Mouse (Mus musculus): ENCODE data around the gene Olfr1262. TPM values are rescaled to one million over a fixed set of nuclear protein-coding genes. Genes with fewer than 3 reads are reported as not detected.
A peak's percentile ranks its signal among the peaks of the same experiment; 100 is the strongest.

Olfr1262 gene
- not detected in 2 replicates for polyA plus RNA-seq (2012; rRNA removed)

DNA sequence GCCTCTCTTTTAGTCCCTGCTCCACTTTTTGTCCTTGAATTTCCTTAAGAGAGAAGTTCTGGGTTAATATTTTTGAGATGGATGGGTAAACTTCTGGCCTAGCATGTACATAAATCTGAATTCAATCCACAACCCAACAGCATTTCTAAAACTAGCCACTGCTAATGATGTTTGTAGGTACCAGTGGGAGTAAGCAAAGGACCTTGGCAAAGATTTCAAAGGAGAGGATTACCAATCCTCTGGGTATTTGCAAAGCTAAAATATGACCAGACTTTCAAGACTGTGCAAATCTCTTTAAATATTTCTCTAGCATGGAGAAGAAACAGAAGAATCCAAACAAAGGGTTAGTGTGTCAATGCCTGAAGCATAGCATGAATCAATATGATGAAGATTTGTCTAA lies at the start of gene Olfr1262:
Olfr1262 (plus strand) TSS at position 301 of the 400 bp plus-strand sequence.
- DNase-seq (ENCODE audit: low read depth), result peak; percentile 3
- TF ChIP-seq POLR2A (IDR thresholded peaks at IDR 0.05; ENCODE audit: borderline replicate concordance, extremely low read depth, insufficient read depth, insufficient read length, poor library complexity, severe bottlenecking) (no peak), CTCF (IDR thresholded peaks at IDR 0.05; ENCODE audit: borderline replicate concordance, extremely low read depth, insufficient read depth, insufficient read length) (no peak)

DNA sequence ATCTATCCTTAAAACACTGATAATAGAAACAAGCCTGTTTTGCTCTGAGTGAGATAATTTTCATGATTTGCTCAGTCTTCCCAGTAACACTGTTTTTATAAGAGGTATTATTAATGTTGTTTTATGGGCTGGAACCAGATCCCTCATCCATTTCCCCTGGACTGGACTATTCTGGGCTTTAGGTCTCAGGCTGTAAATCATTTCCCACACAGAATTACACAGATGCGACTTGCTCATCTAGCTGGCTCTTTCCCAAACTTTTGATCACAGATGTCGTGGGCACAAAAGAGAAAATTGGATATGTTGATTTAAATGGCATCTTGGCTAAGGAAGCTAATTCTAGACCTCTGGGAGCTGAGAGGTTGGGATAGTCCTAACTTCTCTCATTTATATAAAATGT lies 25.8 kb upstream of the Olfr1262 start, which contains the start of gene Olfr1260:
Olfr1260 (plus strand) TSS at position 157 of the 400 bp plus-strand sequence.
- TF ChIP-seq CTCF (IDR thresholded peaks at IDR 0.05; ENCODE audit: borderline replicate concordance, extremely low read depth, insufficient read depth, insufficient read length) (no peak), POLR2A (IDR thresholded peaks at IDR 0.05; ENCODE audit: borderline replicate concordance, extremely low read depth, insufficient read depth, insufficient read length, poor library complexity, severe bottlenecking) (no peak)
- peak; percentile 29 for DNase-seq (ENCODE audit: low read depth)

DNA sequence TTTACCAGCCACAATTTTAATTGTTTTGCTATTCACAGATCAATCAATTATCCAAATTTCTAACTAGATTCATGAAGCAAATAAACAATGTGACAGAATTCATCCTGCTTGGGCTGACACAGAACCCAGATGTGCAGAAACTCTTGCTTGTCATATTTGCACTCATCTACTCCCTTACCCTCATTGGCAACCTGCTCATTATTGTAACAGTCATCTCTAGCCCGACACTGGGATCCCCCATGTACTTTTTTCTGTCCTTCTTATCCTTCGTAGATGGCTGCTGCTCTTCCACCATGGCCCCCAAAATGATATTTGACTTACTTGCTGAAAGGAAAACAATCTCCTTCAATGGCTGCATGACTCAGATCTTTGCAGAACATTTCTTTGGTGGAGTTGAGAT lies 22.2 kb upstream of the Olfr1262 start:
- no peak for DNase-seq (ENCODE audit: low read depth)
- TF ChIP-seq CTCF (IDR thresholded peaks at IDR 0.05; ENCODE audit: borderline replicate concordance, extremely low read depth, insufficient read depth, insufficient read length) (no peak), POLR2A (IDR thresholded peaks at IDR 0.05; ENCODE audit: borderline replicate concordance, extremely low read depth, insufficient read depth, insufficient read length, poor library complexity, severe bottlenecking) (no peak)

DNA sequence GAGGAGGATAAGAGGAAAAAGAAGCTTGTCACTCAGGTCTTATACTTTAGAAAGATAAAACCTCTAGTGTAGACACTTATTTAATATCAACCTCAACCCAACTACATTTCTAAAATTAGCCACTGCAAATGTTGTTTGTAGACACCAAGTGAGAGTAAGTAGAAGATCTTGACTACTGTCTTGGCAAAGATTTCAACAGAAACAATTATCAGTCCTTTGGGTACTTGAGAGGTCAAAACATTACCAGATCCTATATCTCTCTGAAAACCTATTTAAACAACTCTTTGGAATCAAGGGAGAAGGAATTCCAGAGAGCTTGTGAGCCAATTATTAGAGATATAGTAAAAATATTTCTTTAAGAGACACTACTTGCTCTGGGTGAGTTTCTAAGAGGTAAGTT lies 9.0 kb upstream of the Olfr1262 start, which contains the start of gene Olfr1261:
Olfr1261 (plus strand) TSS at position 301 of the 400 bp plus-strand sequence.
- TF ChIP-seq POLR2A (IDR thresholded peaks at IDR 0.05; ENCODE audit: borderline replicate concordance, extremely low read depth, insufficient read depth, insufficient read length, poor library complexity, severe bottlenecking) (no peak), CTCF (IDR thresholded peaks at IDR 0.05; ENCODE audit: borderline replicate concordance, extremely low read depth, insufficient read depth, insufficient read length) (no peak)
- no peak for DNase-seq (ENCODE audit: low read depth)

DNA sequence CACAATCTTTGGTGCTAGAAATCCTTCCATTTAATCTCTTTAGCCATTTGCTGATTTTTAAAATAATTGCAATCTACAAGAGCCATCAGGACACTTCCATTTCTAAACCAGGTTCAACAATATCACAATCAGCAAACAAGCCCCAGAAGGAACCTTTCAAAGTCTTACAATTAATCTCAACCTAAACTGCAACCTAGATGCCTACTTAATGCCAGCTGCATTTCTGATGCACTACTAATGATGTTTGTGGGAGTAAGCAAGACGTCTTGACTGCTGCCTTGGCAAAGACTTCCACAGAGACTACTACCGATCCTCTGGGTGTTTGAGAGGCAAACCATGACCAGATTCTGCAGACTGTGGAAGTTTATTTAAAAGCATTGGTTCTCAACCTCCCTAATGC lies 11.9 kb downstream of the Olfr1262 start, which contains the start of gene Olfr1263:
Olfr1263 (plus strand) TSS at position 301 of the 400 bp plus-strand sequence.
- no peak for DNase-seq (ENCODE audit: low read depth)
- TF ChIP-seq POLR2A (IDR thresholded peaks at IDR 0.05; ENCODE audit: borderline replicate concordance, extremely low read depth, insufficient read depth, insufficient read length, poor library complexity, severe bottlenecking), result no peak
- TF ChIP-seq CTCF (IDR thresholded peaks at IDR 0.05; ENCODE audit: borderline replicate concordance, extremely low read depth, insufficient read depth, insufficient read length), result no peak

DNA sequence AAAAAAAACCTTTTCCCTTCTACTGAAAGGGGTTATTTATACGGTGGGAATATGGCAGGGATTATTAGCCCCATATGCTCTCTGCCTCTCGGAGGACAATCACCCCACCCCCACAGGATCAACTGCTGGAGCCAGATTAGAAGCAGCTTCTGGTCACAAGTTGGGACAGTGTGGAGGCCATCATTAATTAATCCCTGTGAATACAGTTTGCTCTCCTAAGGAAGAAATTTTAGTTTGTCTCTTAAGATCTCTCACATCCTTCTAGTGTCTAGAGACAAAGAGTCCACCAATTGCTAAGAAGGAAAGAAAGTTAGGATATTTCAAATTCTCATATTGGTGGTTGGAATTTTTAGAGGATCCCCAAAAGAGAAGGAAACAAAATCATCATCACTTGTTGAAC lies 25.5 kb downstream of the Olfr1262 start, which contains the start of gene Olfr1264:
Olfr1264 (minus strand) TSS at position 101 of the 400 bp plus-strand sequence.
- TF ChIP-seq CTCF (IDR thresholded peaks at IDR 0.05; ENCODE audit: borderline replicate concordance, extremely low read depth, insufficient read depth, insufficient read length) (no peak), POLR2A (IDR thresholded peaks at IDR 0.05; ENCODE audit: borderline replicate concordance, extremely low read depth, insufficient read depth, insufficient read length, poor library complexity, severe bottlenecking) (no peak)
- DNase-seq (ENCODE audit: low read depth), result no peak

DNA sequence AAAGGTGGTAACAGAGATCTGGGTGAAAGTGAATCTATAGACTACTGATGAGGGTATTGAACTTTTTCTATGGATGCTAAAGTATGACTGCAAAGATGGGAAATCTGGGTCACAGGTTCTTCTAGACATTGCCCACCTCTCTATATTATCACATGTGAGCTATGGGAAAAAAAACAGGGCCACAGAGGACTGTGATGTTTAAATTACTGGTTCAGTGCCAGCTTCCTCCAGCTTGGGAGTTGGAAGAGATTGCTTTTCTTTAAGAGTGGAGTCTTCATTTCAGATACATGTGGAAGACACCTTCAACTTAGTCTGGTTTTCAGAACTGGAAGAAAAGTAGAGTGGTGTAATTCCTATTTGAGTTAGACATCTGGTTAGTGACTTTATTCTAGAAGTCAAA lies 35.1 kb downstream of the Olfr1262 start, which contains the start of gene Olfr1265:
Olfr1265 (plus strand) TSS at position 301 of the 400 bp plus-strand sequence.
- DNase-seq (ENCODE audit: low read depth), result no peak
- TF ChIP-seq POLR2A (IDR thresholded peaks at IDR 0.05; ENCODE audit: borderline replicate concordance, extremely low read depth, insufficient read depth, insufficient read length, poor library complexity, severe bottlenecking) (no peak), CTCF (IDR thresholded peaks at IDR 0.05; ENCODE audit: borderline replicate concordance, extremely low read depth, insufficient read depth, insufficient read length) (no peak)

Other genes starting within 250 kb of the Olfr1262 start
- gene Olfr1253, start 243.1 kb upstream of the Olfr1262 start, polyA plus RNA-seq (2012; rRNA removed), result not detected in 2 replicates
- gene Olfr1254, start 206.5 kb upstream of the Olfr1262 start, polyA plus RNA-seq (2012; rRNA removed), result not detected in 2 replicates
- not detected in 2 replicates for gene Olfr1255, start 188.1 kb upstream of the Olfr1262 start, polyA plus RNA-seq (2012; rRNA removed)
- not detected in 2 replicates for gene Olfr1256, start 158.6 kb upstream of the Olfr1262 start, polyA plus RNA-seq (2012; rRNA removed)
- gene Olfr48, start 151.9 kb upstream of the Olfr1262 start, polyA plus RNA-seq (2012; rRNA removed), result 0.07 and 0.13 TPM in 2 replicates
- not detected in 2 replicates for gene Olfr1257, start 121.7 kb upstream of the Olfr1262 start, polyA plus RNA-seq (2012; rRNA removed)
- not detected in 2 replicates for gene Olfr1258, start 72.8 kb upstream of the Olfr1262 start, polyA plus RNA-seq (2012; rRNA removed)
- not detected in 2 replicates for gene Olfr1259, start 51.5 kb upstream of the Olfr1262 start, polyA plus RNA-seq (2012; rRNA removed)
- not detected in 2 replicates for gene Olfr1260, start 25.8 kb upstream of the Olfr1262 start, polyA plus RNA-seq (2012; rRNA removed)
- not detected in 2 replicates for gene Olfr1261, start 8.9 kb upstream of the Olfr1262 start, polyA plus RNA-seq (2012; rRNA removed)
- not detected in 2 replicates for gene Olfr1263, start 12.0 kb downstream of the Olfr1262 start, polyA plus RNA-seq (2012; rRNA removed)
- gene Olfr1264, start 25.4 kb downstream of the Olfr1262 start, polyA plus RNA-seq (2012; rRNA removed), result not detected in 2 replicates
- gene Olfr1265, start 35.2 kb downstream of the Olfr1262 start, polyA plus RNA-seq (2012; rRNA removed), result not detected in 2 replicates
- gene Olfr140, start 63.4 kb downstream of the Olfr1262 start, polyA plus RNA-seq (2012; rRNA removed), result not detected in 2 replicates
- not detected in 2 replicates for gene Olfr1269, start 121.3 kb downstream of the Olfr1262 start, polyA plus RNA-seq (2012; rRNA removed)
- not detected in 2 replicates for gene Olfr32, start 142.2 kb downstream of the Olfr1262 start, polyA plus RNA-seq (2012; rRNA removed)
- not detected in 2 replicates for gene Olfr1270, start 152.9 kb downstream of the Olfr1262 start, polyA plus RNA-seq (2012; rRNA removed)
- gene Olfr1506, start 224.3 kb downstream of the Olfr1262 start, polyA plus RNA-seq (2012; rRNA removed), result not detected in 2 replicates